Mouse (Mus musculus) brain, embryonic 14.5 days (tissue): ENCODE data around the gene Ppp1r14d.

Source experiments
- CTCF ChIP-seq: fragments of 200-500 bp; IDR thresholded peaks from 2 replicates; pipeline ENCODE4 v1.5.1; 2012; ENCODE audit warnings: inconsistent platforms, mild to moderate bottlenecking, moderate library complexity, borderline replicate concordance; ENCODE audit not compliant: insufficient read depth, insufficient read length; ENCODE audit errors: extremely low read depth
- POLR2A ChIP-seq: fragments of 200-500 bp; IDR thresholded peaks from 2 replicates; pipeline ENCODE4 v1.6.1; 2012; ENCODE audit warnings: mild to moderate bottlenecking, inconsistent platforms, borderline replicate concordance; ENCODE audit not compliant: poor library complexity, insufficient read depth, insufficient read length, severe bottlenecking; ENCODE audit errors: extremely low read depth

- TF ChIP-seq CTCF (no peak), POLR2A (no peak)
Observed at GRCm38 (mm10) chr2:119177384-119177939, 52.2 kb downstream of the Ppp1r14d start.
